Mouse (Mus musculus): ENCODE measurements around the gene Rex1bd. TPM values are rescaled to one million over a fixed set of nuclear protein-coding genes. Genes with fewer than 3 reads are reported as not detected.

The Rex1bd gene
- 32.8 and 38.3 TPM in 2 replicates for total RNA-seq (2017)

DNA sequence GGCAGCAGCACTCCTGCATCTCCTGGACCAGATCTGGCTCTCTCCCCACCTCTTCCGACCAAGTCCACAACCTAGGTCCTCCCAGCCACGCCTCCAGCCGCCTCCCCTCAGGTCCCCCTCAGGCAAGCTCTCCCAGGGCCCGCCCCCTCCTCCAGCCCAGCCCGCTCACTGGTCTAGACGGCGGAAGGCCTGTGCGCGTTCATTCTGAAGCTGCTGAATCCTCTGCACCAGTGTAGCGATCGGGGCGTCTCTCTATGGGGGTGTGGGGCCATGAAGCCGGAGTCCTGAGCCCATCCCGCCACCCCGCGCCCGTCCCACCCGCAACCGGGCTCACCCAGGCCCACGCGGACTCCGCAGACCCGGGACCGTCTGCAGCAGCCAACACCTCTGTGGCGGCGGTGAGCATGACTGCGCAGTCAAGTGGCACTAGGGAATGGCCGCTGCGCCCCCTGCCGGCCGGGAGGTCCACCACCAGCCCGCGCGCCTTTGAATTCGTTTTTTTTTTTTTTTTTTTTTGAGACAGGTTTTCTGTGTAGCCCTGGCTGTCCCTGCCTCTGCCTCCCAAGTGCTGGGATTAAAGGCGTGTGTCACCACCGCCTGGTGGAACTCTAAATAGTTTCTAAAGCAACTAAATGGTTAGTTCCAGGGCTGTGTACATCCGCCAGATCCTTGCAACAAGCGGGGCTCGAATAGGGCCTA lies at the start of gene Rex1bd:
Rex1bd (minus strand) TSS at position 425 of the 699 bp plus-strand sequence.
- ATAC-seq (replicated peaks in 1 of 2; ENCODE audit: insufficient read depth in 1 of 2, low FRiP score in 2 of 2, low TSS enrichment in 1 of 2, low read depth in 1 of 2, poor library complexity in 2 of 2, severe bottlenecking in 2 of 2), result peak; percentile 72 to 79

DNA sequence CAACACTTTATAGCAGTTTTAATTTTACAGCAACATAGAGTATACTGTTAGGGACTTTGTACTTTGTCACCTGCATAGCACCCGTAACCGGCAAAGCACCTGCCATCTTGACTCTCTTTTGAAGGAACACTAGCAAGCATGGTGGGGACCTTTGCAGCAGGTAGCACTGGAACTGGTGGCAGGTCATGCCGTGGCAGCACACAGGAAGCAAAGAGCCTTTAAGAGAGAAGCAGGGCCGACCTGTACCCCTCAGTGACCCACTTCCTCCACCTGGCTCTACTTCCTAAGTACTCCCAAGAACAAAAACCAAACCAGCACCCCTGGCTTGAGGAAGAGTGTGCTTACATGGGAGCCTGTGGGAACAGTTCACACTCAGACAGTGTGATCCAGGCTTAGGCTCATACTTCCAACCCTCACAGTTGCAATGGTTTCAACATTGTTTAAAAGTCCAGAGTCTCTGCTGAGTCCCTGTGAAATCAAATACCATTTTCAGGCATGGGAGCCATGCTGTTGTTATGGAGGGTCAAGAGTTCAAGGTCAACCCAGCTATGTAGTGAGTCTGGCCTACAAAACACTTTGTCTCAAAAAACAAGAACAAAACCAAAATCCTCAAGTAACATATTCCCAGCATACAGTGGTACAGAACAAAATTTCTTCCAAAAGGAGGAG lies 48.7 kb upstream of the Rex1bd start:
- no peak for ATAC-seq (replicated peaks in 1 of 2; ENCODE audit: insufficient read depth in 1 of 2, low FRiP score in 2 of 2, low TSS enrichment in 1 of 2, low read depth in 1 of 2, poor library complexity in 2 of 2, severe bottlenecking in 2 of 2)

DNA sequence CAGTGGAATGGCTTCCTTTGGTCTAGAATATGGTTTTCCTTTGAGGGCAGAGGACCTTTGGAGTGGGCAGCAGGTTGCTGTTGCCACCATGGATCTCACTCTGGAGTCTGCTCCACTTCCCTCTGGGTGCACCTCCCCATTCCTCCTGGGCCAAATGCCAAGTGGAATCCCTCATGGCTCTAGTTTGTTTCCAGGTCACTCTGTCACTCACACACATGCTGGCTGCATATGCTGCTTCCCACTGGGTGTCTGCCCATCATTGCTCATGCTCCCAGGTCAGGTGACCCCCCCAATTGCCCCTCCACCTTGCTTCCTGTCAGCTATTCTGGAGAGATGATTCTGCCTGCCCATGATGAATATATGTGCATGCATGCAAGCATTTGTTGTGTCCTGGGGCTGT lies 47.2 kb upstream of the Rex1bd start:
- no peak for ATAC-seq (replicated peaks in 1 of 2; ENCODE audit: insufficient read depth in 1 of 2, low FRiP score in 2 of 2, low TSS enrichment in 1 of 2, low read depth in 1 of 2, poor library complexity in 2 of 2, severe bottlenecking in 2 of 2)

DNA sequence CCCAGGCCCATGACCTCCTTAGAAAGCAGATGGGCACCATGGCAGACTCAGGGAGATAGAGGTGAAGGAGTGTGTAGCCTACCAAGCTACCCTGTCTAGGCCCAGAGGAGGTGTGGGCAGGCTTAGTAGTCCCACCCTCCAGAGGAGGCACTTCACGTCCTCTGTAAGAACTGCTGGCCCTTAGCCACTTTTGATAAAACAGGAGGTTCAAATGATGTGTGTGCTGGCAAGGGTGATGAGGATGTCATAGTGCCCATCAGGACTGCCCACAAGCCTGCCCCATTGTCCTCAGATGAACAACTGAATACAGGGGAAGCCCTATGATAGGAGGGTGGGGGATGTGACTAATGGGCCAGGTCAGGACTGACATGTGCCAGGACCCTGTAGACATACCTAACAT lies 46.3 kb upstream of the Rex1bd start:
- ATAC-seq (replicated peaks in 1 of 2; ENCODE audit: insufficient read depth in 1 of 2, low FRiP score in 2 of 2, low TSS enrichment in 1 of 2, low read depth in 1 of 2, poor library complexity in 2 of 2, severe bottlenecking in 2 of 2), result no peak

DNA sequence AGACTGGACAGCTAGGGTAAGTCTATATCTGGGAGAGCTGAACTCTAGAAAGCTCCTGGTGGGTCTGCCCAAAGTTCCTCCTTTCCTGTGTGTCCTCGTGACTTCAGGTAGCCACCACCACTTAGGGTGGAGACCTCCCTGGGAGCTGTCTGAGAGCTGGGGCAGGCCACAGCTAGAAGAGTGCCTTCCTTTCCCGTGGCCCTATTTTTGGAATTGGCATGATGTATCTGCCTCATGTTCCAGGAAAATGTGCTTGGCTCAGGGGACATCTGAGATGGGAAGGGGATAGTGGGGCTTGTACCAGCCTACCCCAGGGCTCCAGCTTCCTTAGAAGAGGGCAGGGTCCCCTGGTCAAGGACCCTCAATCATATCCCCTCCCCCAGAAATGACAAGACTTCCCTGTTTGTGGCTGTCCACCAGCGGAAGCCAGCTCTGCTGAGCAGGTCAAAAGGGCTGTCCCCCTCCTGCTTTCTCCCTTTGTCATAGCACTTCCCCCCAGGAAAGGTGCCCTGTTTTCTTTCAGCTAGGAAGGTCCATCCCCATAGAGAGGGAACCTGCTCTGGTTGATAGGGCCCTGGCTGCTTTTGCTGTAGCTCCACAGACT lies 45.1 kb upstream of the Rex1bd start:
- no peak for ATAC-seq (replicated peaks in 1 of 2; ENCODE audit: insufficient read depth in 1 of 2, low FRiP score in 2 of 2, low TSS enrichment in 1 of 2, low read depth in 1 of 2, poor library complexity in 2 of 2, severe bottlenecking in 2 of 2)

DNA sequence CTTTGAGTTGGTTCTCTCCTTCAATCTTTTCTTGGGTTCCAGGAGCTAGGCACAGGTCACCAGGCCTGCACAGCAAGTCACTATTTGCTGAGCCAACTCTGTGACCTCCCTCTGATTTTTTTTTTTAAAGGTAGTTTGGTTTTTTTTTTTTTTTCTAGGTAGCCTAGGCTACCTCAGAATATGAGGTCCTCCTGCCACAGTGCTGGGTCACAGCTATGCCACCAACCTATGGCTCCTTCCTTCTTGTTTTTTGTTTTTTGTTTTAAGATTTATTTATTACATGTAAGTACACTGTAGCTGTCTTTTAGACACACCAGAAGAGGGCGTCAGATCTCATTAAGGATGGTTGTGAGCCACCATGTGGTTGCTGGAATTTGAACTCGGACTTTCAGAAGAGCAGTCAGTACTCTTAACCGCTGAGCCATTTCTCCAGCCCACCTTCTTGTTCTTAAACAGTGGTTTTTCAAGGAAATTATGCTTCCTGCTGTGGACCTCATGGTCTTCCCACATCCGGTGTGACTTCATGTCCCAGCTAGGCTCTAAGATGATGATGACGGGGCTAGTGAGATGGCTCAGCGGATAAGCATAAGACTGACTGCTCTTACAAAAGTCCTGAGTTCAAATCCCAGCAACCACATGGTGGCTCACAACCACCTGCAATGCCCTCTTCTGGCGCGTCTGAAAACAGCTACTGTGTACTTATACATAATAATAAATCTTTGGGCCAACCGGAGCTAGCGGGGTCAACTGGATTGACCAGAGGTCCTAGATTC lies 43.0 kb upstream of the Rex1bd start:
- peak; percentile 55 to 77 for ATAC-seq (replicated peaks in 1 of 2; ENCODE audit: insufficient read depth in 1 of 2, low FRiP score in 2 of 2, low TSS enrichment in 1 of 2, low read depth in 1 of 2, poor library complexity in 2 of 2, severe bottlenecking in 2 of 2)

DNA sequence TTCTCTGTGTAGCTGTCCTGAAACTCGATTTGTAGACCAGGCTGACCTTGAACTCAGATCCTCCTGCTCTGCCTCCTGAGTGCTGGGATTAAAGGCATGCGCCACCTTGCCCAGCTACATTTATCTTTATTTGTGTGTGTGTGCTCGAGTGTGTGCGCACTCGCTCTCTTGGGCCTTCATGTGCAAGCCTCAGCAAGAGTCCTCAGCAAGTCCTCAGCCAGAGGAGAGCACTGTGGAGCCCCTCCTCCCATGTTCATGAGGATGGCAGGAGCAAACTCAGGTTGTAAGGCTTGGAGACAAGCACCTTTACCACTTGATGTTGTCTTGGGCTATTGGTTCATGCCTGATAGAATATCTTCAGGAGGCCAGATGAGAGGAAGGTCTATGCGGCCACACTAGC lies 41.2 kb upstream of the Rex1bd start:
- no peak for ATAC-seq (replicated peaks in 1 of 2; ENCODE audit: insufficient read depth in 1 of 2, low FRiP score in 2 of 2, low TSS enrichment in 1 of 2, low read depth in 1 of 2, poor library complexity in 2 of 2, severe bottlenecking in 2 of 2)

DNA sequence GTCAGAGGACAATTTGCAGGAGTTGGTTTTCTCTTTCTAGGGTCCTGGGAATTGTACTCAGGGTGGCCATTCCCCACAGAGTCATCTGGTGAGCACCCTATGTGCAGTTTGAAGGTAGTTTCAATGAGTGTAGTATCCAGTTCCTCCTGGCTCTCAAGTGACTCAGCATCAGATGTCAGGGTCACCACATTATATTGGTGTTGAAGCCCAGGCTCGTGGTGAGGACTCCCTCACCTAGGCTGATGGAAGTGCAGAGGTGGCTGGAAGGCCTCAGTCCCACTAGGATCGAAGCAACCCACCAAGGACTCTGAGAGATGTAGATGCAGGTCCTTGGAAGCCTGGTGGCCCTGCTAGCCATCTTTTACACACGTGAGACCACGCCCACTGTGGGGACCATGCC lies 39.9 kb upstream of the Rex1bd start:
- ATAC-seq (replicated peaks in 1 of 2; ENCODE audit: insufficient read depth in 1 of 2, low FRiP score in 2 of 2, low TSS enrichment in 1 of 2, low read depth in 1 of 2, poor library complexity in 2 of 2, severe bottlenecking in 2 of 2), result no peak

DNA sequence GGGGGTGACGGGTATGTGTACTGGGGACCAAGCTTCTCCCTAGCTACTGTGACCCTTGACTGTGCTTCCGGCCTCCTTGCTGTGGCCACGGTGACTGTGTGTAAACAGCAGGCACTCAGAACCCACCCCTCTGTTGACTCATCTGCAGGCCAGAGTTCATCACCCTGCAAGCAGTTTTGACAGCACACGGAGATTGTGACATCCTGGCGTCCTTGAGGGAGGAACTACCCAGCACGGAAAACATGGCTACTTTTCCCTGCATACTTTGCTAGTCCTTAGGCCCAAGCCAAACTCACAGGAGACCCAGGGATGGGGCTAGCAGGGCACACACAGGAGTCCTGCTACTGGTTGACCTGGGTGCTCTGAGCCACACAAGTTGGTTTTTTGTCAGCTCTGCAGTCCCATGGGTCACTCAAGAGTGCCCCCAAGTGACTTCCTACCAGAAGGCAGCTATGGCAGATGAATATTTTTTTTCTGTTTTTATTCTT lies 37.7 kb upstream of the Rex1bd start:
- ATAC-seq (replicated peaks in 1 of 2; ENCODE audit: insufficient read depth in 1 of 2, low FRiP score in 2 of 2, low TSS enrichment in 1 of 2, low read depth in 1 of 2, poor library complexity in 2 of 2, severe bottlenecking in 2 of 2), result peak; percentile 12 to 34; a peak in 2 of 4 replicates

GRCm38 (mm10) chr8:70541081-70541480 lies 34.5 kb upstream of the Rex1bd start:
- no peak for ATAC-seq (replicated peaks in 1 of 2; ENCODE audit: insufficient read depth in 1 of 2, low FRiP score in 2 of 2, low TSS enrichment in 1 of 2, low read depth in 1 of 2, poor library complexity in 2 of 2, severe bottlenecking in 2 of 2)

DNA sequence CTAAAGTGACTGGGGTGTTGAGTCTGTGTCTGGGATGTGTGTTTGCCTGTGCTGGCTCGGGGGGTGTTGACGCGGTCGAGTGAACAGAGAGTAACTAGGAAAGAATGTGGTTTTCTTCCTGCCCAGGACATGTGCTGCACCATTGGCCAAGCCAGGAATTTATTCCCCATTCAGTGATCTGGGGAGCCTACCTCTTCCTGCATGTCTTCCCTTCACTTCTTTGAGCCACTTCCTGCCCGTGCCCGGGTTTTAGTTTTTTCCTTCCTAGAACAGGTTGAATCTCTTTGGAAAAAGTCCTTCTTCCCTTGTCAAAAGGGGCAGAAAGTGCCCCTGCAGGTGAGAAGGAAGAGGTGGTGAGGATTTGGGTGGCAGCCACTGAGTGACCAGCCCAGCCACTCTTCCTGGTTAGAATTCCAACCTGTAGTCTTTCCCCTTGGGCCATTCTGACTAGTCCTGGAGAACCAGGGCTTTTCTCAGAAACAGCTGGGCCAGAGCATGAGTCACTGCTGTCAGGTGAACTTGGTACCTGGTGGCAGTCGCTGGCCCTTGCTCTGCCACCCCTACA lies 34.0 kb upstream of the Rex1bd start:
- ATAC-seq (replicated peaks in 1 of 2; ENCODE audit: insufficient read depth in 1 of 2, low FRiP score in 2 of 2, low TSS enrichment in 1 of 2, low read depth in 1 of 2, poor library complexity in 2 of 2, severe bottlenecking in 2 of 2), result no peak

- ATAC-seq (replicated peaks in 1 of 2; ENCODE audit: insufficient read depth in 1 of 2, low FRiP score in 2 of 2, low TSS enrichment in 1 of 2, low read depth in 1 of 2, poor library complexity in 2 of 2, severe bottlenecking in 2 of 2), result no peak
These were observed 33.5 kb upstream of the Rex1bd start for GRCm38 (mm10) chr8:70540013-70540506.

DNA sequence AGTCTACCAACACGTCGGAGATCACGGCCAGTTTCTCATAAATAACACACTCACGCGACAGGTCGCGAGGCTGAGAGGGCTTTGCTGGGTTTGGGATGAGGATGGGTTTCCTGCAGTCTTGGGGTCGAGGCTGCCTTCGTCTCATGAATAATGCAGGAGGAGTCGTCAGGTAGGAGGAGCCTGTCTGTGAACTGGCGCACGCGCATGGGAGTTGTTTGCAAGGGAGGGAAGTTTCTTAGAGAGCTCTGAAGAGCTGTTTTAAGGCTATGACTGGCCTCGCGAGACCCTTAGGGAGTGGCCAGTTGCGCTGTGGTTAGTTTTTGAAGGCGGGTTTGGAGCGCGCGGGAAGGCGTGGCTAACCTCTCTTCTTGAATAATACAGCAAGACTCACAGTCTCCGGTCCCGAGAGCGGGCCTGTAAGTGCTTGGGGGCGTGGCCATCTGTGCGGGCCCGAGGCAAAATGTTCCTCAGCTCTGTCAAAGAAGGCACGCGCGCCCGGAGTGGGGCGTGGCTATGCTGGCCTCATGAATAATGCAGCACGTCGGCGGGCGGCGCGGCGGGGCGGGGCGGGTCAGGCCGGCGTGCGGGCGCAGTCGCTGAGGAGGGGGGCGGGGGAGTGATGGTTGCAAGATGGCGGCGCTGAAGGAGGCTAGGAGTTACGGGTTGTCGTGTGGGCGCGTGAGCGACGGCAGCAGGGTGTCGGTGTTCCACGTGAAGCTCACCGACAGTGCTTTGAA lies 32.7 kb upstream of the Rex1bd start, which contains the start of gene Ell:
Ell (plus strand) TSS at position 381 of the 737 bp plus-strand sequence.
- peak; percentile 75 to 78 for ATAC-seq (replicated peaks in 1 of 2; ENCODE audit: insufficient read depth in 1 of 2, low FRiP score in 2 of 2, low TSS enrichment in 1 of 2, low read depth in 1 of 2, poor library complexity in 2 of 2, severe bottlenecking in 2 of 2)

DNA sequence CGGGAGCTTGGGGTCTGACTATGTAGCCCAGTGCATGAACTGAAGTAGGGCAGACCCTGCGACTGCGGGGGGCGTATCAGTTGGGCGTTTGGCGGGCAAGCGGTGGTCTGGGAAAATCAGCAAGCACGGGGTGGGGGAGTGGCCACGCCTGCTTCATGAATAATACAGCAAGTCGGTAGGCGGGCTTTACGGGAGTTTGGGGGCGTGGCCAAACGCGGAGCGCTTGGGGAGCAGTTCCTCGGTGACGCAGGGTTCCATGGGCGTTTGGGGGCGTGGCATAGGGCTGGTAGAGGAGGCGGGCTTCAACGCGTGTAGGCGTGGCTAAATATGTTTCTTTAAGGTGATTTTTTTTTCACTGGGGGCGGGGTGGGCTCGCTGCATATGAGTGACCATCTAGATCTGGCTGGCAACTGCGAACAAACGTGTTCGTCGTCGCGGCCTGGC lies 32.1 kb upstream of the Rex1bd start:
- peak; percentile 75 to 80 for ATAC-seq (replicated peaks in 1 of 2; ENCODE audit: insufficient read depth in 1 of 2, low FRiP score in 2 of 2, low TSS enrichment in 1 of 2, low read depth in 1 of 2, poor library complexity in 2 of 2, severe bottlenecking in 2 of 2)

DNA sequence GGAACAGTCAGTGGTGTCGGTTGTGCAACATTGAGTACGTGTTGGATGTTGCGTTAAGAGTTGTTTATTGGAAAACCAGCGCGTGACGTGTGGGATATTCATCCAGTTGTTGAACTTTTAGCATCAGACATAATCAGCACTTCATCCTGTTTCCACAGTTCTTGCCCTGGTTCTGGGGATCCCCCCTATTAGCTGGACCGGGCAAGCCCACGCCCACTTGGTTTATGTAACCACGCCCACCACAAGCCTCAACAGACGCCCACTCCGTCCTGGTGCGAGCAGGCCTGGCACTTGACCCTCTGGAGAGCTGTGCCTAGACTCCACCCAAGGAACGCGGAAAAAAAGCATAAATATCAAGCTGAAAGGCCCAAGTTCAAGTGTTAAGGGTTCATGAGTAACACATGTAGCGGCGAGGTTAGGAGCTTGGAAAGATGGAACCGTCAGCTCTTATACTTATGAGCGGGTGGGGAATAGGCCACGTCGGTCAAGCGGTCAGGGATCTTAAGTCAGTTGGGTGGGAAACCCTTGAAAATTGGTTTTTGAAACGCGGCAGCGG lies 31.6 kb upstream of the Rex1bd start:
- peak; percentile 6 to 22; a peak in 2 of 4 replicates for ATAC-seq (replicated peaks in 1 of 2; ENCODE audit: insufficient read depth in 1 of 2, low FRiP score in 2 of 2, low TSS enrichment in 1 of 2, low read depth in 1 of 2, poor library complexity in 2 of 2, severe bottlenecking in 2 of 2)

GRCm38 (mm10) chr8:70535701-70536100 lies 29.1 kb upstream of the Rex1bd start:
- no peak for ATAC-seq (replicated peaks in 1 of 2; ENCODE audit: insufficient read depth in 1 of 2, low FRiP score in 2 of 2, low TSS enrichment in 1 of 2, low read depth in 1 of 2, poor library complexity in 2 of 2, severe bottlenecking in 2 of 2)

Measured in hematopoietic stem cell, adult 5-6 weeks (primary cell).